Mouse (Mus musculus): ENCODE measurements at regions not wholly inside any gene's neighbourhood (a gene's known extent, or its start where the extent isn't known, plus 50 kb on each side); places are given as distances from the start of the nearest gene placed in this dataset.

DNA sequence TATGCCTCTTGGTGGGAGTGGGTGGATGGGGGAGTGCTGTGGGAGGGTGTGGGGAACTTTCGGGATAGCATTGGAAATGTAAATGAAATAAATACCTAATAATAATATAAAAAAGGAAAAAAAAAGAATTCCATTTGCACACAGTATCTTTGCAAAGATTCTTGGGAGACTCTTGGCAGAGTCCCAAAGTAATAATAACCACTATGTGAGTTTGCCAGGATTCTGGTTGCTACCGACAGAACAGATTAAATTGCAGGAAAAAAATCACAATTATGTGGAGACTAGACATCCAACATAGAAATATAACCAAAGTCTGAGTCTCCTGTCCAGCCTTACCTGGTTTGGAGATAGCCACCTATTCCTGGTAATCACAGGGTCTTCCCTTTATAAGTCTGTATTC is 75.6 kb upstream of the Fam49a start:
- Histone ChIP-seq H3K4me1 (0 out of 2 replicates have a peak, but pooled peaks cover 4% of the 10 kb centered on the region), H3K9me3 (no peaks in the 10 kb centered on the region), H3K4me3 (no peak overlapping the region), H3K27ac (no peak overlapping the region), H3K36me3 (no peaks in the 10 kb centered on the region), H3K27me3 (ENCODE audit: insufficient read depth, poor library complexity, severe bottlenecking) (no peaks in the 10 kb centered on the region)
- 84% methylated on average over 2 of the region's 2 CpGs for WGBS
- DNase-seq (ENCODE audit: low spot score), result no peak

DNA sequence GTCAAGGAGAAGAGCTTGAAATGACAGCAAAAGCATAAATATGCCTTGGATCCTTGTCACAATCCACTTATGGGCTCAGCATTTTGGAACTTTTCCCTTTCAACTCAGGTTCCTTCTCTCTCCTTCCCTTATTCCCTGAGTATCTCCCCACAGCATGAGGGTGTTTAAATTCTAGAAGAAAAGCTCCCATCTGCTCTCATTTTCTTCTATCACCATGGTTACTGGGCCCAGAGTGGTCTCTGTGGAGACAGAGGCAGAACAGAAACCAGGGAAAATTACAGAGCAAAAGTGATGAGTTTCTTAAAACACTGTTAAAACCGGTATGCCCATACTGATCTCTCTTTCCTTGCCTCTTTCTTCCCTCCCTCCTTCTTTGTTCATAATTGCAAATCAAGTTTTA is 66.9 kb upstream of the Fam49a start:
- Histone ChIP-seq H3K4me3 (no peak overlapping the region), H3K27me3 (ENCODE audit: insufficient read depth, poor library complexity, severe bottlenecking) (no peaks in the 10 kb centered on the region), H3K27ac (no peak overlapping the region), H3K9me3 (no peaks in the 10 kb centered on the region), H3K36me3 (no peaks in the 10 kb centered on the region), H3K4me1 (no peaks in the 10 kb centered on the region)
- WGBS, result 66% methylated on average over 1 of the region's 1 CpGs
- no peak for DNase-seq (ENCODE audit: low spot score)

DNA sequence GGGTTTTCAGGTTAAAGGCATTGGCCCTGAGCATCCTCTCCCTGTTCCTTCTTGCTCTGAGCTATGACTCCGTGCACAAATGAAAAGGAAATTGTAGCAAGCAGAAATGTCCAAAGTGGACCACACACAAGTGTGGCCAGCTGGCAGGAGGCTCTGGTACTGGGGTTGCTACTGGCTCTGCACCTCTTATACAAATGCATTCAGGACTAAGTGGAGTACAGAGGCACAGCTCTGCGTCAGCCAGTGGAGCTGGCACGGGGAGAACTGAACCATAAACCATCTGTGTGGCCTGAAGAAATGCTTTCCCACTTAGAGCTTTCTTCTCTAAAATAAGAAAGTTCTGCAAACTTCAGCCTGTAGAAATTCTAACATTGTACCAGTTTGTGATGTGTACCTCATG is 65.3 kb upstream of the Fam49a start:
- no peaks in the 10 kb centered on the region for H3K9me3 ChIP-seq
- no peak overlapping the region for H3K4me3 ChIP-seq
- no peaks in the 10 kb centered on the region for H3K27me3 ChIP-seq (ENCODE audit: insufficient read depth, poor library complexity, severe bottlenecking)
- no peaks in the 10 kb centered on the region for H3K36me3 ChIP-seq
- no peak overlapping the region for H3K27ac ChIP-seq
- no peaks in the 10 kb centered on the region for H3K4me1 ChIP-seq
- DNase-seq (ENCODE audit: low spot score), result no peak
- WGBS, result 83% methylated on average over 3 of the region's 3 CpGs

DNA sequence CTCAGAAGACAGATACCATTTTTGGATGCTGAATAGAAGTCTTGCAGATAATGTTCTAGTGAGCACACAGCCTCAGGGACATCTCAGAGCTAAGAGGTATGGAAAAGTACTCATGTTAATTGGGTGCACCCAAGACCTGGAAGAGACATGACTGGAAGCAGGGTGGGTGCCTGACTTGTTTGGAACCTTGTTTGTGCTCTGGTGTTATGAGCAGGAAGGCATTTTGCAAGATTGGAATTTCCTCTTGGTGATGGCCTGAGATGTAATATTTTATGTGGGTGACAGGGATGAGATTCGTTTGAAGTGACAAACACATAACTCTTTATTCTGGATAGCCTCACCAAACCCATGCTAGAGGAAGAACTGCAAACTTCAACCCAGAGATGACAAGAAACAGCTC is 53.7 kb upstream of the Fam49a start:
- Histone ChIP-seq H3K27me3 (ENCODE audit: insufficient read depth, poor library complexity, severe bottlenecking) (no peaks in the 10 kb centered on the region), H3K4me1 (no peaks in the 10 kb centered on the region), H3K36me3 (no peaks in the 10 kb centered on the region), H3K4me3 (no peak overlapping the region), H3K27ac (no peak overlapping the region), H3K9me3 (no peaks in the 10 kb centered on the region)
- no peak for DNase-seq (ENCODE audit: low spot score)
- 56% methylated on average over 1 of the region's 1 CpGs for WGBS
